Mouse (Mus musculus): ENCODE measurements around the gene Gm34653. TPM values are rescaled to one million over a fixed set of nuclear protein-coding genes. Genes with fewer than 3 reads are reported as not detected.

Gene Gm34653
- polyA plus RNA-seq, 1 experiment: not detected

DNA sequence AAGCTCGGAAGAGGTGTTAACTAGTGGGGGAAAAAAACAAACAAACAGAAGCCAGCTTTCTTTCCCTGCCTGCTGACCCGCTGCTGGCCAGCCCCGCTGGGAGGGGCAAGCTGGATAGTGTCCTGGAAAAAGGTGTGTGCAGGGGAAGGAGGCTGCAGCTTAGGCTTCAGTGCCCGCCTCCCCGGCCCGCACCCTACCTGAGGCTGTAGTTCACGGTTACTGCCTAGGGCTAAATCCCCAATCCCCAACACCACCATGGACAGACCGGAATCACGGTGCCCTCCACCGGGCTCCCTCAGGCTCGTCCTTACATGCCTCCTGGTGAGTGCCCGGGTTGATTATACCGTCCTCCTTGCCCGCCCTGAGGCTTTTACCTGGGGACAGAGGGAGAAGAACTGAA, 41.5 kb downstream of the Gm34653 start, which contains the start of gene Cutal:
Gene Cutal (plus strand): TSS at position 126 of the 400 bp plus-strand sequence.
- no peak for DNase-seq (ENCODE audit: low read depth, low spot score)
- WGBS: 3% methylated on average over 14 of the region's 14 CpGs

DNA sequence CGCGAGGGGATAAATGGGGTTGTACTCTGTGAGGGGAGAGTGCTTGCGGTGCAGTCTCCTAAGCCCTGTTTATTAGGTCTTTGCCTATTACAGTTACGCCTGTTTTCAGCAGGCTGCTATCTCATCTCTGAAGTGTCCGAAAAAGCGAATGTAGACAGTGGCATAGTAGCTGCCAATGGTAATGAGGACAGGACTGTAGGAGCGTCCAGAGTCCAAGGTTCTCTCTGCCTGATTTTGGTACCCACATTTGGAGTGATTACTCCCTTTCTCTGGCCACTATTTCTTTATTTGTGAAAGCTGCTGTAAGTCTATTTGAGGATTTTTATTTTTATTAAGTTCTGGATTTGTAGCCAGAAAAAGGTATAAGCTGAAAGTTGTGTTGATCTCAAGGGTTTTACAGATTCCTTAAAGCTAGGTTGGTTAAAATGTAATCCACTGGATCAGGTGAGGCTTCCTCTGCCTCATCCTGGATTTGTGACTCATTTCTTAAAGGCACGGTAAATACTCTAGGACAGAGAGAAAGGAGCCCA, 42.1 kb downstream of the Gm34653 start, which contains the start of gene Psmd5:
Gene Psmd5 (minus strand): TSS at position 153 of the 530 bp plus-strand sequence.
- no peak for DNase-seq (ENCODE audit: low read depth, low spot score)
- 14% methylated on average over 8 of the region's 8 CpGs for WGBS

DNA sequence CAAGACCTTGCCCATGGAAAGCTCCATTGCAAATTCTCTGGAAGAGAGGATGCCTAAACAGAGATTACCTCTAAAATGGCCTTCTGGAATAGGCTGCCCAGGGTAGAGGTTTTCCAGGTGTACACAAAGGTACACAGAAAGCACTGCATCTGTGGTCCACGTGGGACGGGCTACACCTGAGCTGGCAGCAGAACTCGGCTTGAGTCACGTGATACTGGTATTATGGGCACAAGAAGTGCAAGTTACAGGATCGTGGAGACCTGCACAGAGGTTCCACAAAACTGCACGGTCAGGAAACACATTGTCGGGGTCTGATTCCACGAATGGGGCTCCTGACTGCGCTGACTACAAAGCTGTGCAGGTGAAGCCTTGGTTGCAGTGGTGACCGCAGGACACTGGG, 47.2 kb downstream of the Gm34653 start:
- no peak for DNase-seq (ENCODE audit: low read depth, low spot score)

GRCm38 (mm10) chr2:34882757-34883156, 50.0 kb downstream of the Gm34653 start:
- DNase-seq (ENCODE audit: low read depth, low spot score): no peak

More for the DNA sequence above, 47.2 kb downstream of the Gm34653 start:
- WGBS: 89% methylated on average over 10 of the region's 10 CpGs

GRCm38 (mm10) chr2:34883190-34883589, 50.4 kb downstream of the Gm34653 start:
- 20% methylated on average over 5 of the region's 5 CpGs for WGBS
- no peak for DNase-seq (ENCODE audit: low read depth, low spot score)

More at GRCm38 (mm10) chr2:34882757-34883156, 50.0 kb downstream of the Gm34653 start:
- 58% methylated on average over 2 of the region's 2 CpGs for WGBS

DNA sequence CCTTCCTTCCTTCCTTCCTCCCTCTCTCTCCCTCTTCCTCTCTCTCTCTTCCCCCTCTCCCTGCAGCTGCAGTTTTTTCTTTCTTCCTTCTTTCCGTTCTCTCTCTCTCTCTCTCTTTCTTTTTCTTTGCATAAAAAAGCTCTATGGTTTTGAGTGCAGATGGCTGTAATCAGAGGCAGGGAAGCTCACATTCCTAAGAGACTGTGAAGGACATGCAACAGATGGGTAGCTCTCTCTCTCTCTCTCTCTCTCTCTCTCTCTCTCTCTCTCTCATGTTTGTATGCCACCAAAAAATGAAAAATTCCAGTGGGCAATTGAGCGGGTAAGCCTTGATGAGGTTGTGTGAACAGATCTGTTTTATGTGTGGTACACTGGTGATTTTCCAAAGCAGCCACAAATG, 51.4 kb downstream of the Gm34653 start:
- WGBS: 71% methylated on average over 2 of the region's 2 CpGs
- DNase-seq (ENCODE audit: low read depth, low spot score): no peak

Other genes with a start within 250 kb of the Gm34653 start
- gene Gapvd1, start 77.8 kb upstream of the Gm34653 start, polyA plus RNA-seq (2012; rRNA removed): 13.4 and 13.7 TPM in 2 replicates
- gene Hspa5, start 61.0 kb upstream of the Gm34653 start, polyA plus RNA-seq (2012; rRNA removed): 446 and 623 TPM in 2 replicates
- gene Rabepk, start 33.1 kb upstream of the Gm34653 start, polyA plus RNA-seq (2012; rRNA removed): 28.5 and 30.1 TPM in 2 replicates
- gene Fbxw2, start 6.7 kb upstream of the Gm34653 start, polyA plus RNA-seq (2012; rRNA removed): 25.0 and 28.8 TPM in 2 replicates
- gene Cutal, start 41.4 kb downstream of the Gm34653 start, polyA plus RNA-seq (2012; rRNA removed): 16.9 and 38.1 TPM in 2 replicates
- gene Psmd5, start 42.0 kb downstream of the Gm34653 start, polyA plus RNA-seq (2012; rRNA removed): 11.2 and 13.2 TPM in 2 replicates
- 2.8 and 3.1 TPM in 2 replicates for gene Phf19, start 81.0 kb downstream of the Gm34653 start, polyA plus RNA-seq (2012; rRNA removed)
- gene Traf1, start 128.8 kb downstream of the Gm34653 start, polyA plus RNA-seq (2012; rRNA removed): 9.2 TPM in 2 replicates
- 0.01 TPM in 2 replicates for gene Hc, start 228.4 kb downstream of the Gm34653 start, polyA plus RNA-seq (2012; rRNA removed)